Mouse (Mus musculus) midbrain, embryonic 14.5 days (tissue): ENCODE measurements at regions not wholly inside any gene's neighbourhood (a gene's known extent, or its start where the extent isn't known, plus 50 kb on each side); places are given as distances from the start of the nearest gene placed in this dataset.

Experiments used
- ATAC-seq: fragments of 200-750 bp; cut with Nextera tagmentation; 2 replicates; pipeline ENCODE4 v1.8.0; 2017; ENCODE audit warnings: moderate number of reproducible peaks, moderate library complexity; ENCODE audit not compliant: low FRiP score, low TSS enrichment
- DNase-seq: peaks from one replicate; pipeline ENCODE4 v3.0.0-alpha.2; 2015
- H3K27ac ChIP-seq: fragments of 300-500 bp; sonication (generic); replicated peaks from 2 replicates; pipeline ENCODE4 v1.5.1; 2014; ENCODE audit warnings: mild to moderate bottlenecking, low read depth, low read length, moderate library complexity
- H3K27me3 ChIP-seq: fragments of 300-500 bp; sonication (generic); 2 replicates; pipeline ENCODE4 v1.6.1; 2014; ENCODE audit warnings: low read length, control low read depth, mixed read lengths; ENCODE audit not compliant: control insufficient read depth, insufficient read depth
- H3K36me3 ChIP-seq: fragments of 300-500 bp; sonication (generic); 2 replicates; pipeline ENCODE4 v1.6.1; 2014; ENCODE audit warnings: low read length, control low read depth; ENCODE audit not compliant: control insufficient read depth, insufficient read depth
- H3K4me1 ChIP-seq: fragments of 300-500 bp; sonication (generic); 2 replicates; pipeline ENCODE4 v1.6.1; 2014; ENCODE audit warnings: mild to moderate bottlenecking, antibody characterized with exemption, low read length, control low read depth; ENCODE audit not compliant: control insufficient read depth, insufficient read depth
- H3K4me2 ChIP-seq: fragments of 300-500 bp; sonication (generic); 2 replicates; pipeline ENCODE4 v1.6.1; 2014; ENCODE audit warnings: mild to moderate bottlenecking, low read length, moderate library complexity
- H3K4me3 ChIP-seq: fragments of 300-500 bp; sonication (generic); replicated peaks from 2 replicates; pipeline ENCODE4 v1.5.1; 2014; ENCODE audit warnings: low read depth, low read length
- H3K9ac ChIP-seq: fragments of 300-500 bp; sonication (generic); replicated peaks from 2 replicates; pipeline ENCODE4 v1.6.1; 2014; ENCODE audit warnings: mild to moderate bottlenecking, low read length, moderate library complexity
- H3K9me3 ChIP-seq: fragments of 300-500 bp; sonication (generic); 2 replicates; pipeline ENCODE4 v1.6.1; 2016; ENCODE audit warnings: low read length, control low read depth, mixed read lengths; ENCODE audit not compliant: control insufficient read depth
- WGBS: fragments of 180-500 bp; shearing (Covaris S2); extraction: QIAGEN DNeasy Blood & Tissue Kit; methylation state at CpG from one replicate; pipeline ENCODE4 v1.1.7; 2014; 5-methylcytosine and 5-hydroxymethylcytosine counted together

GRCm38 (mm10) chr7:63991085-63992010 lies 52.6 kb upstream of the Klf13 start:
- WGBS = 92% methylated on average over 12 of the region's 12 CpGs
- H3K9ac ChIP-seq = no peak overlapping the region
- no peak for DNase-seq

GRCm38 (mm10) chr7:63990312-63991028 lies 51.8 kb upstream of the Klf13 start:
- H3K4me2 ChIP-seq = no peak overlapping the region
- no peak overlapping the region for H3K27ac ChIP-seq
- H3K4me1 ChIP-seq = peaks cover 13% of the 10 kb centered on the region
- no peaks in the 10 kb centered on the region for H3K27me3 ChIP-seq
- H3K9ac ChIP-seq = no peak overlapping the region
- DNase-seq (no peak), ATAC-seq (no peak)
- no peaks in the 10 kb centered on the region for H3K36me3 ChIP-seq
- H3K9me3 ChIP-seq = no peaks in the 10 kb centered on the region
- H3K4me3 ChIP-seq = no peak overlapping the region
- 82% methylated on average over 8 of the region's 8 CpGs for WGBS

More at GRCm38 (mm10) chr7:63991085-63992010, 52.6 kb upstream of the Klf13 start:
- H3K9me3 ChIP-seq = no peaks in the 10 kb centered on the region
- no peaks in the 10 kb centered on the region for H3K36me3 ChIP-seq
- peaks cover 9% of the 10 kb centered on the region for H3K4me1 ChIP-seq
- no peaks in the 10 kb centered on the region for H3K27me3 ChIP-seq
- H3K4me3 ChIP-seq = no peak overlapping the region
- no peak overlapping the region for H3K4me2 ChIP-seq
- H3K27ac ChIP-seq = no peak overlapping the region
- ATAC-seq = no peak

- Histone ChIP-seq H3K27ac (no peak overlapping the region), H3K4me2 (no peak overlapping the region), H3K9me3 (no peaks in the 10 kb centered on the region)
Measured at GRCm38 (mm10) chr7:63989736-63990135, 51.0 kb upstream of the Klf13 start.

More at GRCm38 (mm10) chr7:63989736-63990135, 51.0 kb upstream of the Klf13 start:
- H3K27me3 ChIP-seq = no peaks in the 10 kb centered on the region
- no peak for DNase-seq
- no peak overlapping the region for H3K4me3 ChIP-seq
- no peak overlapping the region for H3K9ac ChIP-seq
- no peak for ATAC-seq
- H3K36me3 ChIP-seq = no peaks in the 10 kb centered on the region
- H3K4me1 ChIP-seq = peaks cover 13% of the 10 kb centered on the region
